Mouse (Mus musculus) megakaryocyte, adult 5-6 weeks (primary cell): ENCODE measurements around the gene Man1b1. TPM values are rescaled to one million over a fixed set of nuclear protein-coding genes. Genes with fewer than 3 reads are reported as not detected.

Experiments
- ATAC-seq: 2 replicates; pipeline ENCODE4 v1.8.0; 2016; ENCODE audit warnings: mild to moderate bottlenecking, inconsistent platforms; ENCODE audit not compliant: poor library complexity, severe bottlenecking
- total RNA-seq, 2 experiments: library from RNA; stranded (forward) in 1 of 2; stranded (reverse) in 1 of 2; fragments of 153-499, 151-499 nt in 1 of 2; fragments of 221-1000, 200-1000 nt in 1 of 2; gene quantifications; 2 replicates each; pipeline versions ENCODE4 v1.2.3 to v1.2.4; 2015 to 2017

The Man1b1 gene
- 14.8 TPM in 2 replicates for total RNA-seq (2015)
- 36.8 and 40.8 TPM in 2 replicates for total RNA-seq (2017)

DNA sequence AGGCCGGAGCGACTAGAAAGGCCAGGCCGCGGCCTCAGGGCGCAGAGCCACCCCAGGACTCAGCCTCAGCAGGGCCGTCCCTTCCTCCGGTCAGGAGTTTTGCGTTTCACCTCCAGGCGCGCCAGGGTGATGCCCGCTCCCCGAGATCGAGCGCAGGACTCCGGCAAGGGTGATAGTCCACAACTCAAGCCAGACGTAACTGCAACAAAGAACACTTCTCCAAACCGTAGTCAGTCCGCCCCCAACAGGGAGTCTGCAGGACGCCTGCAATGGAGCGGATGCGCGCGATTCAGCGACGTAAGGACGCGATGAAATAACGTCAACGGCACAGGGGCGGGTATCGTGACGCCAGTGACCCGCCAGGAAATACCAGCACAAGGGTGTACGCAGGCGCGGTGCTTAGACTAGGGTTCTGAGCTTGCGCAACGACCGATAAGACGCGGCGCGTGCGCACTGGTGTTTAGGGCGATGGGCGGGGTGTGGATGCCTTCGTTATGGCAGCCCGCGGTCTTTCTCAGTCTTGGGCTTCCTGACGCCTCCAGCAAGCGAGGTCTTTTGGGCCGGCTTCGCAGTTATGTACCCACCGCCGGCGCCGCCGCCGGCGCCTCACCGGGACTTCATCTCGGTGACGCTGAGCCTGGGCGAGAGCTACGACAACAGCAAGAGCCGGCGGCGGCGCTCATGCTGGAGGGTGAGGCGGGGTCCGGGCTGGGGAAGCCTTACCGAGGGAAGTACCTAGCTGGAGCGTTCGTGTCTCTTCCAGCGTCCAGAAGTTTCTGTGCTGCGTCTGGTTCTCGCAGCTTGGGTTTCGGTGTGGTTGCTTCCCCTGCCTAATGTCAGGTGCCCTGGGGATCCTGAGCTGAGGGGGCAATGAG lies at the start of gene Man1b1:
Gene Man1b1 (plus strand): TSS at position 53 of the 875 bp plus-strand sequence.
- ATAC-seq = peak; percentile 97

DNA sequence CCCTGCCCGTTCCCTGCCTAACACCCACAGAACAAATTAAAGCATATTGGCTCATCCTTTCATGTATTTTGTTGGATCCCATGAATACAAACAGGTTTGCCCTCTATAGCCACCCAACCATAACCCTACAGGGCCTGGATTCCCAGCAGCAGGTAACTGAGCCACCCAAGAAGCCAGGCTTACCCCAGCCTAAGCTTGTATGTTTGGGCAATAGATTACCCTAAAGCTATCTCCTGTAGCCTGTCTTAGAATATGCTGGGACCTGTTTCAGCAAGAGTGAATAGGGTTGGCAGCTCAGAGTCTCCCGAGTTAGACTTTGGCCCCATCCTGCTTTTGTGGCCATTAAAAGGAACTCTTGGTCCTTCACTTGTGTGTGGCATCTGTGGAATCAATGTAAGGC lies 46.6 kb upstream of the Man1b1 start:
- ATAC-seq = no peak

DNA sequence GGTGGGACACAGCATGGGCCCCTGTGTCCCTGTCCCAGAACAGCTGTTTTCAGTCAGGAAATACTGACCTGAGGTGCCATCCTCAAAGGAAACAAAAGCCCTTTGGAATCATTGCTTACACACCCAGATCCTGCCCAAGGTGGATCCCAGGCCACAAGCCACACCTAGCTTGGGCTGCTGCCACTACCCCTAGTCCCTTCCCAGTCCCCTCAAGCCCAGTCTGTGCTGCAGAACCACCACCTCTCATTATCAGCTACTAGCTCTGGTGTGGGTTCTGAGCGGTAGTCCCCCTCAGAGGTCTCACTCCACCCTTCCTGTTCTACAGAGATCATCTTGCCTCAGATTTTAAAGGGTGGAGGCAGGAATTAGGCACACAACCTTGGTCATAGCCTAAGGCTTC lies 45.8 kb upstream of the Man1b1 start:
- ATAC-seq = no peak

DNA sequence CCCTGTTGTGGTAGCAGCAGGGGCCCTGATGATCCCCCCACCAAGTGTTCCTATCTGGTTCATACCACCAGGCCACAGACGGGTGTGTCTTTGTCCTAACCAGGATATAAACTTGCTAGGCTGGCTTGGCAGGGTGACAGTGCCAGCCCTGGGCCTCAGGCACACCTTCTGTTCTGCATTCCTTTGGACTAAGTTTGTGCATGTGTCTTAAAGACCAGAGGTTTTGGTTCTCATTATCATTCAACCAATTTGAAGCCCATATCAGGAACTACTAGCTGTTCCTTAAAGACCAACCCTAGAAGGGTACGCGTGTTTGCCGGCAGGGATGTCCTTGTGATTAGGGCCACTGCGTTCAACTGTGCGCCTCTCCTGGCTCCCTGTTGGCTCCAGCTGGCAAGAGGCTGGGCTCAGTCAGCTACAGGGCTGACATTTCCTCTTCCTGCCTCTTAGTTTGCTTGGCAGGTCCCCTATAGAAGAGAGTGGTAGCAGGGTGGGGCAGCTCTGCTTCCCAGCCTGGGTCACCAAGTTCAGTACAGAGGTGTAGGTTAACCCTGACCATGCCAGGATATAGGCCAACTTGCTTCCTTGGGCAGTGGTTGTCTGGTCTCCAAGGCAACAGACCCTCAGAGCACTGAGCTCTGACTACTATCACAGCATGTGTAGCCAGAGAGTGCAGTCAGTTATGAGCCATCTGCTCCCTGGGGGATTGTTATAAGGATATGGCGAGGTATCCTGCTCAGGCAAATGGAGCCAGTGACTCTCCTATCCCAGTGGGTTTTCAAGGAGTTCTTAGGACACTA lies 45.1 kb upstream of the Man1b1 start:
- no peak for ATAC-seq

DNA sequence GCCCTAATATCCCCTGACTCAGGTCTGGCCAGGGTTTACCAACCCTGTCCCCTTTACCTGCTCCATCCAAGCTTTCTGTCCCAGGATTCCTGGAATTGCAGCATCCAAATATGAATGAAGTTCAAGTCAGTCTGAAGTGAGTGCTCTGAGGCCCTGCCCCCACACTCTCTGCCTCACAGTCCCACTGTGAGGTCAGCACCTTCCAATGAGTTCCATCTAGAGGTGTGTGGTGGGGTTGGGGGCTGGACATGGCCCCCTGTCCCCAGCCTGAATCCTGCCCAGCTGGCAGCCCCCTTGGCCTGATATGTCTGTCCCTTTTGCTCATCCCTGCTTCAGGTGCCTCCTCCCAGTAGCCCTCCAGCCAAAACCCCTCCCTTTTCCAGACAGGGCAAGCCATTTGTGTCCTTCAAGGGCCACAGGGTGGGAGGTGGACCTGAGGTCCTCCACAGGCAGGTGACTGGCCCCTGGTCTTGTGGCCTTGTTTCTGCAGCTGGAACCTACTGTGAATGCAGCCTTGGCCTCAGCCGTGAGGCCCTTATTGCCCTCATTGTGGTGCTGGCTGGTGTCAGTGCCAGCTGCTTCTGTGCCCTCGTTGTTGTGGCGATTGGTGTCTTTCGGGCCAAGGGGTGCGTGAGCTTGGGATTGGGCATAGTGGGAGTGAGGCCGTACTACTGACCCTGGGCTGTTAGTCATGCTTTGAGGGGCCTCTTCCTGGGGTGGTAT lies 44.0 kb upstream of the Man1b1 start, which contains the start of gene Tmem210:
Gene Tmem210 (plus strand): TSS at position 219 of the 723 bp plus-strand sequence.
- no peak for ATAC-seq

DNA sequence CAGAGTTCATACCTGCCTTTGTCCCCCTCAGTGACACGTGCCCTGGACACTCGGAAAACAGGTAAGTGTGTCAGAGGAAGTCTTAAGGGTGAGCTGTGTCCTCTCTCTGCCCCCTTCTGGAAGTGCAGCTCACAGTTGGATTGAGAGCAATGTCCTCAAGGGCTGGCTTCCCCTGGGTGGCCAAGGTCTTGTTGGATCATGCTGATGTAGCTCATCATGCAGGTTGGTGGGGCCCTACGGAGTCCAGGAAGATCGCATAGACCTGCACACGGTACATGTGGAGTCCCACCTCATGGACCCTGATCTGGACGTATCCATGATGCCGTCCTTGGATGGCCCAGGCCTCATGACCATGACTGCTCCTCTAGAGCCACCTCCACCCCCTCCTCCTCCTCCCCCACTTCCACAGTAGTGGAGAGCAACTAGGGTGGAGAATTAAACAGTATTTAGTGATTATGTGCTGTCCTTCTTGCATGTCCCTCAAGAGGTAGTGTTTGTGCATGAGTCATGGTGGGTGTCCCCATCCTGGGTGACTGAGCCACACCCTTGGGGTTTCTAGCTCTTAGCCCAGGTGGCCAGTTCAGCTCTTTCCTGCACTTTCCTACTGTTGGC lies 43.3 kb upstream of the Man1b1 start:
- ATAC-seq = no peak

DNA sequence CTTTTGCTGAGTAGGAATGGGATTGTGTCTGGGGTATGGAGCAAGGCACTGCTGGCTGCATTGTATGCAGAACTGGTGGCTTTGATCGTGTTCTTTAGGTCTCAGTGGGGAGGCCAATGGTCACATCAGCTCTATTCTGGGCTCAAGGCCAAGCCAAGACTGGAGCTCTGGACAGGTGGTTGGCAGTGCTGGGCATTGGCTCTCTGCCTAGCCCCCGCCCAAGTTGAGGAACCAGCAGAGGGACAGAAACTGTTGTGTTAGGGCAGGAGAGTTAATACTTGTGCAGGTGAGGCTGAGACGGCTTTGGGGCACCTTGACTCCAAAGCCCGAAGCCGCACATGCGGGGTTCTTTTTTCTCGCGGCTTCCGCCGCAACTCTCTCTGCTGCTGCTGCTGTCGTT lies 42.5 kb upstream of the Man1b1 start, which contains the start of gene Lrrc26:
Gene Lrrc26 (plus strand): TSS at position 265 of the 400 bp plus-strand sequence.
- ATAC-seq = no peak

DNA sequence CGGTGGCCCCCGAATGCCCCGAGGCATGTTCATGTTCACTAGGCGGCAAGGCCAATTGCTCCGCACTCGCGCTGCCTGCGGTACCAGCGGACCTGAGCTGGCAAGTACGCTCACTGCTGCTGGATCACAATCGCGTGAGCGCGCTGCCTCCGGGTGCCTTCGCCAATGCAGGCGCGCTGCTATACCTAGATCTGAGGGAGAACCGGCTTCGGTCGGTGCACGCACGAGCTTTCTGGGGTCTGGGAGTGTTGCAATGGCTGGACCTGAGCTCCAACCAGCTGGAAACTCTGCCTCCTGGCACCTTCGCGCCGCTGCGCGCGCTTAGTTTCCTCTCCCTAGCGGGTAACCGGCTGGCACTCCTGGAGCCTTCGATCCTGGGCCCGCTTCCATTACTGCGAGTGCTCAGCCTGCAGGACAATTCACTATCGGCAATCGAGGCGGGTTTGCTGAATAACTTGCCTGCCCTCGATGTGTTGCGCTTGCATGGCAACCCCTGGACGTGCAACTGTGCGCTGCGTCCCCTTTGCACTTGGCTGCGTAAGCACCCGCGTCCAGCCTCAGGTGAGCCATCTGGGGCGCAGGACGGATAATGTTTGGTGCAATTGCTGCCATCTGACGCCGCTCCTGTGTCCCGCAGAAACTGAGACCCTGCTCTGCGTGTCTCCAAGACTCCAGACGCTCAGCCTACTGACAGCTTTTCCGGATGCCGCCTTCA lies 41.9 kb upstream of the Man1b1 start:
- ATAC-seq = no peak

DNA sequence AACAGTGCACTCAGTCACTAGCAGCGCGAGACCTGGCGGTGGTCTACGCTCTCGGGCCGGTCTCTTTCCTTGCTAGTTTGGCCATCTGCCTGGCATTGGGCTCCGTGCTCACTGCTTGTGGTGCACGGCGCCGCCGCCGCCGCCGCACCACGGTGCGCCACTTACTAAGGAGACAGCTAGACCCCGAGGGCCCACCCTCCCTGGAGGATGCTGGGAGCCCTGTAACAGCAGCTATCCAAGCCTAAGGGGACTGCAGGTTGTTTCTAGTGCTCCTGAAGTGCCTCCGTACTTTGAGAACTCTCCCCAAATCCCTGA lies 41.4 kb upstream of the Man1b1 start:
- ATAC-seq = no peak

DNA sequence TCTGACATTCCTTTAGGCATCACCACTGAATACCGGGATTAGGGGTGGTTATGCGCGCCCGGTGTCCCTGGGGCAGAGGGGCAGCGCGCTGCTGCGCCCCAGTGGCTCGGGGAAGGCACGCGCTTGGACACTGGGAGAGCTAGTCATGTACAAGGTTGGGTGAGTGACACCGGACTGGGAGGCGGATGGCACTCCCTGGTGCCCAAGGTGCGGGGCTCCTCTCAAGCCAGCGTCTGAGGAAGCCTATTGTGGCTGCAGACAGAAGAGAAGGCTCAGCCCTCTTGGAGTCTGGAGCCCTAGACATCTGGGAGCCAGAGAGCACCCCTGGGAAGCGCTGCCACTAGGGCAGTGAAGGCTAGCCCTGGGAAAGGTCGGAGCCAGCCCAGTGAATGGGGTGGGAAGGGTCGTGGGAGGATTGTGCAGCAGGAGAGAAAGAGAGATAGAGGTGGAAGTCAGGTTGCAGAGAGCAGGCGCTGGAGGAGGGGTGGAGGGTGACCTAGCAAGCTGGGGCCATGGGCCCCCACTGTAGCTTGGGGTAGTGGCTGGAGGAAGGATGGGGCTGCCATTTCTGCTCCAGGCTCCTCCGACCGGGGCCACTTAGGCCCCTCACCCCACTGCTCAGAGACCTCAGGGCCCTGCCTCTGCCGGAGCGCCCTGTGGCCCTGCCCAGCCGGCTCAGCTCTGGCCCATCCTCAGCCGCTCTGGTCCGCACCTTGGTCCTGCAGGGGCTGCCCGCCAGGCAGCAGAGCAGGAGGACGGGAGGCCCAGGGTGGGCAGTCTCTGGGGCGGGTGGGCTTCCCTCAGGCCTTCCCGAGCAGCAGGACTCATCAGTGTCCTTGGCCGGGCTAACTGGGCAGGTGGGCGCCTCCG lies 40.7 kb upstream of the Man1b1 start:
- ATAC-seq = no peak

DNA sequence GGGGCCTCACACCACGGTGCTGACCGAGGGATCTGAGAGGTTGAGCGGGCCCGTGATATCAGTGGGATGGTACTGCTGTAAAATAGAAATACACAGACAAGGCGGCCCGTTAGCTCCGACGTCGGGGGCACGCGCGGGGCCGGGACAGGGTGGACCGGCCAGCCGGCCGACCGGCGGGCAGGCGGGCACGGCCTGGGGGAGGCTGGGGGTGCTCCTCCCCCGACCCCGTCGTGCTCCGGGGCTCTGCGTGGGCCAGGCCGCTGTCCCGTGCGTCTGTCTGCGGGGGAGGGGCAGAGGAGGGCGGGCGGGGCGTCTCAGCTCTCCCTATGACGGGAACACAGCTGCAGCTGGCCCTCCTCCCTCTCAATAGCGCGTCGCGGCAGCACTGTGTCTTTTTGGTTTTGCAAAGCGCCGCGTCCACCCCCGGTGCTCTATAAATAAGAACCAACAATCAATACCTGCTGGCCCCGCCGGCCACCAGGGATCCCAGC lies 40.0 kb upstream of the Man1b1 start:
- no peak for ATAC-seq

DNA sequence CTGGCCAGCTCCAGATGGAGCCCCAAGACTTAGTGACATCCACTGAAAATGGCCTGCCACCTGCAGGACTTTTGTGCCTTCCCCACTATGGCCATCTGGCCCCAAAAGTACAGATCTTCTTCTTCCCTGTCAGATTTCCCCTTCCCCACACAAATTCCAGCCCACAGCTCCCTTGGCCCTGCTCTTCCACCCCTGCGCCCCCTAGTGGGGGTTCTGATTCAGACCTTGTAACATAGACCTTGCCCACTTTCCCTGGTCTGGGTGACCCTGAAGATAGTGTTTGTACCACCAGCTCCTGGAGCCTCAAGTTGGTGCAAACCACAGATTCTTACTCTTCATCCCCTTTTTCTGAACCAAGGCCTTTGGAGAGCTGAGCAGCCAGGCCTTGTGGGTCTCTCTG lies 39.3 kb upstream of the Man1b1 start:
- peak; percentile 82 for ATAC-seq

DNA sequence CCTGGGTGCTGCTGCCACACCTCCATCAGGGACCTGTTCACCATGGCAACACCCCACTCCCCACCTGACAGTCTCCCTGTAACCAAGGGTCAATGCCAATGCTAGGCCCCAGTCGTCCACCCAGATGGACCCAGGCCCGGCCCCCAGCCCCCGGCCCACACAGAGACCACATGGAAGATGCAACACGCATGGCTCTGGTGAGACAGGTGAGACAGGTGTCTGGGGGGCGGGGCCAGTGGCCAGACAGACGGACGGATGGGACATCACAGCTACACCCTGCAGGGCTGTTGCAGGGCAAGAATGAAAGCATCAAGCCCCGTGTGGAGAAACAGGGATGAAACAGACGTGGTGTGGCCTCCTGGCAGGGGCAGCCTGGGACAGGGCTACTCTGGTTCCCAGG lies 38.4 kb upstream of the Man1b1 start:
- ATAC-seq = no peak

DNA sequence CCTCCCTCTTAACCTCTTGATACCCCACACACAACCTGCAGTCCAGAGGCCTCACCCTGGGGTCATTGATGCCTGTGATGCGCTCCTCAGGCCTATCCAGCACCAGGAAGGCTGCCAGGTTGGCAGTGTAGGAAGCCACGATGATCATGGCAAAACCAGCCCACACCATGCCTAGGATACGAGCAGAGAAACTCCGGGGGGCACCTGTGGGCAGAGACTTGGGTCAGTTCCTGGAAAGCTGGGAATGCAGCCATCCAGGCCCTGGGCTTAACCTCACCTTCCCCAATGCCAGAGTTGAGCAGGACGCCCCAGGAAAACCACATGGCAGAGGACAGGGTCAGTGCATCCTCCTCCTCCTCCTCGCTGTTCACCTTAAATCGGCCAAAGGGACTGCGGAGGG lies 35.0 kb upstream of the Man1b1 start:
- ATAC-seq = no peak

DNA sequence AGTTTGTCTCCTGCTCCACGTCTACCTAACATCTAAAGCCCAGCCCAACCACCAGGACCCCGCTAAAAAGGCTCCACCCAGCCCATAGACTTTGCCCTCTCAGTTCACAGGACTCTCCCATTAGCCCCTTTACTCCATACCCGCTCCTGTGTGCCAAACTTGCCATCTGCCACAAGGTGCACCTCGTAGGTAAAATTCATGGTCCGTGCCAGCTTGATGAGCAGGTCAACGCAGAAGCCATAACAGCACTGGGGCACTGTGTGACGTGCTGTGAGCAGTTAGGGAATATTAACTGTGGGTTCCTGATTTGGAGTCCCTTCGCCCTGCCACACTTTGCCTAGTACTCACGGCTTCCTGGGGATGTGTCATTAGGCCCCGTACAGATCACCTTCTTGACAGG lies 34.1 kb upstream of the Man1b1 start:
- ATAC-seq = no peak

DNA sequence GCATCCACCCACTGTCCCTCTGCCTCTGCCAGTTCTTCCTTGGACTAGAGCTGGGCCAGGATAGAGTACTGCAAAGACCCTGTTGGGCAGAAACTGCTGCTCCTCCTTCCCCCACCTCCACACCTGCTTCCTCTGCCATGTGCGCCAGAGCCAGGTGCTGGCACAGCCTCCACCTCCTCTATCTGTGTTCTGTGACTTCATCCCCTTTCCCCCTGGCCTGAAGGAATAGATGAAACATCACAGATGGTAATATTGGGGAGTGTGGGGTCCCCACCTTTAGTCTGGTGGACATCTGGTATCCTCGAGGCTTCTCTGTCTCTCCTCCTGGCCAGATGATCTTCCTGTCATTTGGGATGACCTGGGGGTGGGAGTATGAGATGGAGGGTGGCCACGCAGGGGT lies 28.7 kb upstream of the Man1b1 start:
- no peak for ATAC-seq

DNA sequence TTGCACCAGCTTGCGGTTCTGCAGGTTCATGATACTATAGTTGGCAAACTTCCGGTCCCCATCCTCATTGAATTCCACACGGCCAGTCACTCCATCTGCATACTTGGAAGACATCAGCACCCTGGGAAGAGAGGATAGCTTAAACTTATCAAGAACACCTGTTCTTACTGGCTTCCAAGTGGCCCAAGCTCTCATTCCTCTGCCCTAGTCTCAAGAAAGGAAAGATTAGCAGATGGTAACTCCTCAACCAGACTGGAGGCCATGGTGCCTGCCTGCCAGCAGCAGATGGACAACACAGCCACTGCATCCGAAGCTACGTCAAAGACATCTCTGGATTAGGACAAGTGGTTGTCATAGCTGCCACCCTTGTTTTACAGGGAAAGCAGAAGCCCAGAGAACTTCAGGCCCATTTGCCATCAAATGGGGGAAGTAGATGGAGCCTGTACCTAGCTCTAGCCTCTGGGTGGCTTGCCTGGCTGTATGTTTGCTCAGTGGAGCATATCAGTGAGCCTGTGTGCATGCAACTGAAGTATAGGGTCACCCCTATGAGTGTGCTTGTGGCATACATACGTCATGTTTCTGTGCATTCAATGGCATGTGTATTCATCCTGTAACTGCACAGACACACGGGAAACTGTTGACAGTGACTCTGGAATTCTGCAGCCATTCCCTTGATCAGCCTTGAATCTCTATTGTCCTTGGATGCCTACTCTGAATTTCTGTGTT lies 28.0 kb upstream of the Man1b1 start:
- ATAC-seq = no peak
